Mouse (Mus musculus) thymus, adult 2 months (tissue): ENCODE results near the gene Mmadhc. TPM values are rescaled to one million over a fixed set of nuclear protein-coding genes. Genes with fewer than 3 reads are reported as not detected.

Source experiments
- DNase-seq: peaks from one replicate; pipeline ENCODE4 v3.0.0; 2021
- H3K27ac ChIP-seq: fragments of 200-500 bp; 2 replicates; pipeline ENCODE4 v1.5.1; 2012; ENCODE audit warnings: low read length, control low read depth; ENCODE audit not compliant: control insufficient read depth, insufficient read depth
- H3K27me3 ChIP-seq: fragments of 200-500 bp; 2 replicates; pipeline ENCODE4 v1.6.1; 2012; ENCODE audit warnings: mild to moderate bottlenecking, low read length, moderate library complexity, mixed read lengths; ENCODE audit not compliant: control insufficient read depth, insufficient read depth
- H3K36me3 ChIP-seq: fragments of 200-500 bp; 2 replicates; pipeline ENCODE4 v1.6.1; 2012; ENCODE audit warnings: mild to moderate bottlenecking, low read length, moderate library complexity; ENCODE audit not compliant: control insufficient read depth, insufficient read depth
- H3K4me1 ChIP-seq: fragments of 200-500 bp; replicated peaks from 2 replicates; pipeline ENCODE4 v1.6.1; 2012; ENCODE audit warnings: low read length; ENCODE audit not compliant: control insufficient read depth, insufficient read depth
- H3K4me3 ChIP-seq: fragments of 200-500 bp; 2 replicates; pipeline ENCODE4 v1.5.1; 2012; ENCODE audit warnings: mild to moderate bottlenecking, low read length, control low read depth, moderate library complexity; ENCODE audit not compliant: control insufficient read depth, insufficient read depth
- CTCF ChIP-seq: fragments of 200-500 bp; IDR thresholded peaks from 2 replicates; pipeline ENCODE4 v1.5.1; 2012; ENCODE audit warnings: mild to moderate bottlenecking, control low read depth, low read length, moderate library complexity, borderline replicate concordance; ENCODE audit not compliant: control insufficient read depth, poor library complexity, insufficient read depth; ENCODE audit errors: extremely low read depth
- POLR2A ChIP-seq: fragments of 200-500 bp; IDR thresholded peaks from 2 replicates; pipeline ENCODE4 v1.6.1; 2012; ENCODE audit warnings: mild to moderate bottlenecking, low read length, control low read depth, moderate library complexity; ENCODE audit not compliant: control insufficient read depth, poor library complexity, insufficient read depth; ENCODE audit errors: extremely low read depth
- WGBS: fragments of 180-500 bp; shearing (Covaris S2); methylation state at CpG from one replicate; pipeline ENCODE4 v1.1.7; 2018; 5-methylcytosine and 5-hydroxymethylcytosine counted together
- polyA plus RNA-seq: library from polyadenylated mRNA; depleted of rRNA; stranded (reverse); fragments of >200 nt; gene quantifications from 2 replicates; pipeline ENCODE4 v1.2.3, GENCODE M21; 2012

Mmadhc gene
- polyA plus RNA-seq, 1 experiment = 59.5 TPM

GRCm38 (mm10) chr2:50324799-50325198, 28.2 kb upstream of the Mmadhc start:
- Histone ChIP-seq H3K4me1 (no peaks in the 10 kb centered on the region), H3K27ac (no peak overlapping the region), H3K4me3 (no peak overlapping the region), H3K36me3 (no peaks in the 10 kb centered on the region), H3K27me3 (no peaks in the 10 kb centered on the region)
- no peak for TF ChIP-seq POLR2A
- no peak for TF ChIP-seq CTCF
- DNase-seq = no peak
- WGBS = 93% methylated on average over 7 of the region's 7 CpGs

- H3K36me3 ChIP-seq = no peaks in the 10 kb centered on the region
- no peaks in the 10 kb centered on the region for H3K27me3 ChIP-seq
- DNase-seq = peak; percentile 47
- no peak overlapping the region for H3K4me3 ChIP-seq
- H3K4me1 ChIP-seq = no peaks in the 10 kb centered on the region
- TF ChIP-seq CTCF = no peak
- no peak for TF ChIP-seq POLR2A
- 52% methylated on average over 9 of the region's 9 CpGs for WGBS
- no peak overlapping the region for H3K27ac ChIP-seq
Measured at GRCm38 (mm10) chr2:50306663-50307320, 10.2 kb upstream of the Mmadhc start.

DNA sequence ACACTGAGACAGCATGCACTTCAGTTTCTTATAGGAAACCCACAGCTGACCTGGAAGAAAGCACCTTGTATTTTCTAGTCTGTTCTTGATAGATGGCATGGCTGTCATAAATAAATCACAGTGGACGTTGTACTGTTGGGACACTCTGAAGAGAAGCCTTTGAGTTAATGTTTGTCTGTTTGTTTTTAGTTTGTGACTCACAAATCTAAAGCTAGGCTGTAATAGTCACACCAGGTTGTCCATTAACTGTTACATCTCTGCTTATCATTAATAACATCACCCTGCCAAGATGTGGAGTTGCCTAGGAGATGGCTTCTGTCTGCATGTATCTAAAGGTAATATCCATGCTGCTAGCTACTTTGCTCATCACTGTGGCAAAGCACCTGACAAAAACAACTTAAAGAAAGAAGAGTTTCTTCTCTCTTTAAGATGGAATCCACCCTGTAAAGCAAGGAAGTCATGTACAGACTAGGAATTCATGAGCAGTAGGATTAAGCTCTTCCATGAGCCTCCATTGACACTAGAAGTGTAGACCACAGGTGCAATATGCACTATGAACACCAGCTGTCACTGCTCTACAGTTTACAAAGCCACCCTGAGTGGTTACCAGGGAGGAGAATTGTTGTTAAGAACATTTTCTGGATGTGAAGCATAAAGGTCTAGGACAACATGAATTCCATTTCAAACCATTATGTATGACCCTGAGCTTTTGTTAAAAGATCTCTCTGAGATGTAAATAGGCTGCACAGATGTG, 8.4 kb upstream of the Mmadhc start:
- H3K27me3 ChIP-seq = no peaks in the 10 kb centered on the region
- no peaks in the 10 kb centered on the region for H3K4me1 ChIP-seq
- no peaks in the 10 kb centered on the region for H3K36me3 ChIP-seq
- no peak for DNase-seq
- no peak overlapping the region for H3K27ac ChIP-seq
- H3K4me3 ChIP-seq = no peak overlapping the region
- 95% methylated on average over 1 of the region's 1 CpGs for WGBS
- TF ChIP-seq POLR2A = no peak
- TF ChIP-seq CTCF = no peak

GRCm38 (mm10) chr2:50296987-50297350, 368 bp upstream of the Mmadhc start:
- H3K4me1 ChIP-seq = peaks cover 5% of the 10 kb centered on the region
- no peak overlapping the region for H3K27ac ChIP-seq
- H3K4me3 ChIP-seq = peak overlapping the region; percentile 34
- no peaks in the 10 kb centered on the region for H3K36me3 ChIP-seq
- TF ChIP-seq POLR2A = no peak
- TF ChIP-seq CTCF = no peak
- H3K27me3 ChIP-seq = no peaks in the 10 kb centered on the region
- 16% methylated on average over 9 of the region's 9 CpGs for WGBS
- no peak for DNase-seq

DNA sequence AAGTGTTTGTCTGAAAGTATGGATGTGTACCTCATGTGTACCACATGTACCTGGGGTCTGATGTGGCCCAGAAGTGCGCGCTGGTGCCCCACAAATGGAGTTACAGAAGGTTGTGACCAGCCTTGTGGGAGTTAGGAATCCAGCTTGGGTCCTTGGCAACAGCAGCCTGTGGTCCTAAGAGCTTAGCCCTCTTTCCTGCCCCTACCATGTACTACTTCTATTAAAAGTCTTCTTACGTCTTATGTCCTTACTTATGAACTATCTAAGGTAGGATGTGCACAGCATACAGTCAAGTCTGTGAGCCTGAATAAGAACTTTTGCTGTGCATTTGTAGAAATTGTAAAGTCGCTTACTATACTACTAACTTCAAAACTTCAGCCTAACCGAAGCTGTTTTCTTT, 1.0 kb downstream of the Mmadhc start:
- TF ChIP-seq CTCF (no peak), POLR2A (no peak)
- DNase-seq = no peak
- Histone ChIP-seq H3K4me3 (peak overlapping the region; percentile 27), H3K4me1 (peaks cover 5% of the 10 kb centered on the region), H3K27me3 (no peaks in the 10 kb centered on the region), H3K27ac (no peak overlapping the region), H3K36me3 (no peaks in the 10 kb centered on the region; the same call in 1 of the 2 replicates)
- 46% methylated on average over 5 of the region's 5 CpGs for WGBS

DNA sequence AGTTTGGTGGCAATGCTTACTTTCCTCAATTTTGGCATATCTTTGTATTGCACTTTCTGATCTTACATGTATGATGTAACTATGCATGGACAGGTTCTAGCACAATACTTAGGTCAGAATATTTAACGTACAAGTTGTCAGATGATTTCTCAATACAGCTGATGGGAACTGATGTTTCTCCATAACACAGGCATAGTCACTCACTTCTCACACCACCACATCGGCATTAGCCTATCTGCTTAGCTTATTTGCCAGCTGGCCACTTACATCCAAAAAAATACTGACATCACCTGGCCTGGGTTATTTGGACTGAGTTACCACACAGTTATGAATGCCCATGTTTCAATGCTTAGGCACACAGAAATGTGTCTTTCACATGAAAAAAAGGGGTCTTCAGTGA, 2.5 kb downstream of the Mmadhc start:
- no peak for DNase-seq
- TF ChIP-seq POLR2A (no peak), CTCF (no peak)
- WGBS = 92% methylated on average over 2 of the region's 2 CpGs
- Histone ChIP-seq H3K4me3 (no peak overlapping the region), H3K27ac (no peak overlapping the region), H3K4me1 (peaks cover 5% of the 10 kb centered on the region), H3K36me3 (peaks cover 11% of the 10 kb centered on the region), H3K27me3 (no peaks in the 10 kb centered on the region)

GRCm38 (mm10) chr2:50293572-50293971, 3.0 kb downstream of the Mmadhc start:
- TF ChIP-seq POLR2A = no peak
- TF ChIP-seq CTCF = no peak
- 94% methylated on average over 3 of the region's 3 CpGs for WGBS
- DNase-seq = no peak
- Histone ChIP-seq H3K4me3 (no peak overlapping the region), H3K27me3 (no peaks in the 10 kb centered on the region), H3K4me1 (peaks cover 5% of the 10 kb centered on the region), H3K36me3 (peaks cover 16% of the 10 kb centered on the region), H3K27ac (no peak overlapping the region)
